Mouse (Mus musculus) central nervous system, embryonic 14 days (tissue): Measurements from ENCODE around the gene Gria4. TPM values are rescaled to one million over a fixed set of nuclear protein-coding genes. Genes with fewer than 3 reads are reported as not detected.

Source experiments
- polyA plus RNA-seq: library from polyadenylated mRNA; depleted of rRNA; stranded (reverse); fragments of >200 nt; gene quantifications from 2 replicates; pipeline ENCODE4 v1.2.3, GENCODE M21; 2012; rRNA removed

Gria4 gene
- 28.6 and 29.0 TPM in 2 replicates for polyA plus RNA-seq

GRCm38 (mm10) chr9:4795544-4796288 is at the start of gene Gria4:
Gene Gria4 (minus strand): TSS chr9:4796234.

GRCm38 (mm10) chr9:4375828-4376639 is 420.0 kb downstream of the Gria4 start, which contains the start of gene Msantd4:
Gene Msantd4 (plus strand): TSS chr9:4376562.

